In genomic region chr3:148886956-148887355, GRCm38 (mm10) we compare ENCODE assay signal across 31 mouse cellular contexts.
A peak's percentile ranks its signal among the peaks of the same experiment; 100 is the strongest.
DNase-seq lines count a peak whose midpoint lies in the region; ATAC-seq and TF ChIP-seq lines count a peak whose summit lies in the region.
"Had no signal": no experiment of that assay in that cellular context is flagged by ENCODE, and none has a peak within 500 bp of the region (broad histone marks: within the 10 kb centered on the region; RNA-seq: fewer than 3 reads in every experiment).

No protein-coding gene starts in this region.

- H3K4me3 ChIP-seq in liver, postnatal 0 days (ENCODE audit: low read depth, low read length), result no peak overlapping the region
- H3K4me3 ChIP-seq in liver, embryonic 12.5 days, result no peak overlapping the region
- H3K4me3 ChIP-seq: embryonic facial prominence, embryonic 13.5 days; forebrain, embryonic 10.5 days; forebrain, embryonic 15.5 days; heart, adult 2 months; heart, embryonic 12.5 days; hindbrain, embryonic 13.5 days; left cerebral cortex, adult 2 months; limb, embryonic 12.5 days; liver, embryonic 13.5 days; midbrain, embryonic 10.5 days; midbrain, embryonic 15.5 days; neural tube, embryonic 12.5 days had no signal

- peaks cover 16% of the 10 kb centered on the region for H3K4me1 ChIP-seq in liver, postnatal 0 days (ENCODE audit: insufficient read depth)
- 0 out of 2 replicates have a peak, but pooled peaks cover 5% of the 10 kb centered on the region for H3K4me1 ChIP-seq in liver, embryonic 12.5 days
- H3K4me1 ChIP-seq: embryonic facial prominence, embryonic 13.5 days; limb, embryonic 12.5 days; midbrain, embryonic 10.5 days; neural tube, embryonic 12.5 days had no signal

- peak; percentile 58; the same call in 1 of the 2 replicates for ATAC-seq in liver, postnatal 0 days
- ATAC-seq in liver, embryonic 12.5 days, result no peak
- ATAC-seq: CD4-positive, CD25-positive, alpha-beta regulatory T cell, adult 4 months; forebrain, embryonic 15.5 days; midbrain, embryonic 15.5 days had no signal

- H3K9ac ChIP-seq in liver, postnatal 0 days (replicated peaks), result no peak overlapping the region
- H3K9ac ChIP-seq in liver, embryonic 12.5 days, result no peak overlapping the region
- H3K9ac ChIP-seq: embryonic facial prominence, embryonic 13.5 days; forebrain, embryonic 15.5 days; heart, embryonic 12.5 days; hindbrain, embryonic 13.5 days; limb, embryonic 12.5 days; liver, embryonic 13.5 days; midbrain, embryonic 15.5 days; neural tube, embryonic 12.5 days had no signal

- H3K4me2 ChIP-seq in liver, postnatal 0 days (ENCODE audit: low read depth, low read length), result peak overlapping the region; percentile 22; the same call in 1 of the 2 replicates
- no peak overlapping the region for H3K4me2 ChIP-seq in liver, embryonic 12.5 days
- H3K4me2 ChIP-seq: embryonic facial prominence, embryonic 13.5 days; forebrain, embryonic 15.5 days; heart, embryonic 12.5 days; hindbrain, embryonic 13.5 days; limb, embryonic 12.5 days; liver, embryonic 13.5 days; midbrain, embryonic 15.5 days; neural tube, embryonic 12.5 days had no signal

- TF ChIP-seq CTCF in liver, postnatal 0 days (IDR thresholded peaks at IDR 0.05; ENCODE audit: low read depth), result no peak

- DNase-seq in liver, postnatal 0 days, result peak; percentile 61
- peak; percentile 84 to 90 for DNase-seq in kidney, adult 8-10 months
- DNase-seq in kidney, postnatal 10 days, result peak; percentile 79
- peak; percentile 56 for DNase-seq in yolk sac, embryonic 10.5 days (ENCODE audit: low spot score)
- no peak for DNase-seq in urinary bladder, postnatal 14 days (ENCODE audit: low spot score)
- no peak for DNase-seq in thymus, postnatal 0 days (ENCODE audit: low spot score)
- DNase-seq: adrenal gland, postnatal 14 days; cerebellum, adult 11-12 months; cerebellum, postnatal 10 days; gastrocnemius, postnatal 36 days; heart, adult 2 months; heart, postnatal 4 days; layer of hippocampus, adult 9-11 months; liver, embryonic 13.5 days; lung, adult 2 months; lung, postnatal 10 days; right cerebral cortex, adult 18-20 months; thymus, postnatal 14 days had no signal

- no peak overlapping the region for H3K27ac ChIP-seq in liver, postnatal 0 days (ENCODE audit: low read depth)
- no peak overlapping the region for H3K27ac ChIP-seq in liver, embryonic 12.5 days
- H3K27ac ChIP-seq: embryonic facial prominence, embryonic 13.5 days; forebrain, embryonic 10.5 days; forebrain, embryonic 15.5 days; hindbrain, embryonic 13.5 days; left cerebral cortex, adult 2 months; limb, embryonic 12.5 days; liver, embryonic 13.5 days; macrophage; midbrain, embryonic 10.5 days; midbrain, embryonic 15.5 days; neural tube, embryonic 12.5 days had no signal

- TF ChIP-seq EP300 in liver, postnatal 0 days (IDR thresholded peaks at IDR 0.05; ENCODE audit: low read depth), result no peak

- no peaks in the 10 kb centered on the region for H3K9me3 ChIP-seq in liver, postnatal 0 days (ENCODE audit: low read length)
- H3K9me3 ChIP-seq in liver, embryonic 12.5 days (replicated peaks), result no peaks in the 10 kb centered on the region
- H3K9me3 ChIP-seq: embryonic facial prominence, embryonic 13.5 days; forebrain, embryonic 10.5 days; forebrain, embryonic 15.5 days; heart, embryonic 12.5 days; hindbrain, embryonic 13.5 days; limb, embryonic 12.5 days; liver, embryonic 13.5 days; midbrain, embryonic 10.5 days; midbrain, embryonic 15.5 days; neural tube, embryonic 12.5 days had no signal

- WGBS in liver, postnatal 0 days (ENCODE audit: insufficient replicate concordance), result 61% methylated on average over 4 of the region's 4 CpGs
- 72% methylated on average over 4 of the region's 4 CpGs for WGBS in liver, embryonic 12.5 days (ENCODE audit: insufficient replicate concordance)

- 0 out of 2 replicates have a peak, but pooled peaks cover 2% of the 10 kb centered on the region for H3K36me3 ChIP-seq in liver, postnatal 0 days (replicated peaks; ENCODE audit: insufficient read depth, low read length)
- H3K36me3 ChIP-seq in liver, embryonic 12.5 days, result no peaks in the 10 kb centered on the region
- H3K36me3 ChIP-seq: liver, embryonic 13.5 days; midbrain, embryonic 15.5 days had no signal

- H3K27me3 ChIP-seq in liver, postnatal 0 days (ENCODE audit: insufficient read depth, low read length), result no peaks in the 10 kb centered on the region
- no peaks in the 10 kb centered on the region for H3K27me3 ChIP-seq in liver, embryonic 12.5 days (replicated peaks)
- H3K27me3 ChIP-seq: embryonic facial prominence, embryonic 13.5 days; forebrain, embryonic 15.5 days; heart, embryonic 12.5 days; hindbrain, embryonic 13.5 days; limb, embryonic 12.5 days; liver, embryonic 13.5 days; midbrain, embryonic 15.5 days; neural tube, embryonic 12.5 days had no signal

Comparison
In these comparisons a context has a peak if more than half of its experiments do, and no peak if none do; other contexts are left out.
1. DNase-seq: peak in liver, postnatal 0 days (single experiment), kidney, adult 8-10 months (2 of 2), kidney, postnatal 10 days (single experiment) and yolk sac, embryonic 10.5 days (single experiment); none in urinary bladder, postnatal 14 days (single experiment) and thymus, postnatal 0 days (single experiment).